Mouse (Mus musculus): ENCODE results near the gene Hivep3. TPM values are rescaled to one million over a fixed set of nuclear protein-coding genes. Genes with fewer than 3 reads are reported as not detected.

Gene Hivep3
- total RNA-seq, 4 experiments from 2014 or later, result 7.4 to 11.0 (median 9.2) TPM

DNA sequence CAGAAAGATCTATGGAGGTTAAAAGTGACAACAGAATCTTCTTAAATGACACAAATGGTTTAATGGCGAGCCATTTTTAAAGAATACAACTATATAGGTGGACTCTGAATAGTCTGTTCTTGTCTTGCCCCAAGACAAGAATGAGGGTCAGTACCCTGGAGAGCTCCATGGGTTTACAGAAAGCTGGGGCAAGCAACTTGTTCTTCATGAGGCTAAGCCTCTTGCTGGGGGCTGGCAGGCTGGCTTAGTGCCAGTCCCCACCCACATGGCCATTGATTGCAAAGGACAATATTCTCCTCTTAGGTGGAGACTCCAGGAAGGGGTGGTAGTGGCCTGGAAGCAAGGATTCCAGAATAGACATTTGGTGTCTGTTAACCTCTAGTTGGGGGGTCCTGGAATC is 170.2 kb downstream of the Hivep3 start:
- DNase-seq (ENCODE audit: low spot score), result no peak

- DNase-seq (ENCODE audit: low spot score), result no peak
Observed at GRCm38 (mm10) chr4:119904296-119904695, 170.7 kb downstream of the Hivep3 start.

DNA sequence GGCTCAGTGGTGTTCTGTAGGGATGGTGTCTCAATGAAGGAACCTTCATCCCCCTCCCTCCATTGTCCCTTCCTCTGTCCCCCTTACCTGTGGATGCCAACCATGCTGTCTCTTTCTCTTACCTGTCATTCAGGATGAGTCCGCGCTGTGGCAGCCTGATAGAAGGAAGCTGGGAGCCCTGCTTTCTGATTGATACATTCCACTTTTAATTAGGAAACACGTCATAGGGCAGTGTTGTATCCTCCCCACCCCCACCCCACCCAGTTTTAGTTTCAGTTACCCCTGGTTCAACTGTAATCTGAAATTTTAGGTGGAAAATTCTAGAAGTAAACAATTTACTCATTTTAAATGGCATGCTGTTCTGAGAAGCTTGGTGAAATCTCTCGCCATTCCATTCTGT is 173.5 kb downstream of the Hivep3 start:
- no peak for DNase-seq (ENCODE audit: low spot score)

DNA sequence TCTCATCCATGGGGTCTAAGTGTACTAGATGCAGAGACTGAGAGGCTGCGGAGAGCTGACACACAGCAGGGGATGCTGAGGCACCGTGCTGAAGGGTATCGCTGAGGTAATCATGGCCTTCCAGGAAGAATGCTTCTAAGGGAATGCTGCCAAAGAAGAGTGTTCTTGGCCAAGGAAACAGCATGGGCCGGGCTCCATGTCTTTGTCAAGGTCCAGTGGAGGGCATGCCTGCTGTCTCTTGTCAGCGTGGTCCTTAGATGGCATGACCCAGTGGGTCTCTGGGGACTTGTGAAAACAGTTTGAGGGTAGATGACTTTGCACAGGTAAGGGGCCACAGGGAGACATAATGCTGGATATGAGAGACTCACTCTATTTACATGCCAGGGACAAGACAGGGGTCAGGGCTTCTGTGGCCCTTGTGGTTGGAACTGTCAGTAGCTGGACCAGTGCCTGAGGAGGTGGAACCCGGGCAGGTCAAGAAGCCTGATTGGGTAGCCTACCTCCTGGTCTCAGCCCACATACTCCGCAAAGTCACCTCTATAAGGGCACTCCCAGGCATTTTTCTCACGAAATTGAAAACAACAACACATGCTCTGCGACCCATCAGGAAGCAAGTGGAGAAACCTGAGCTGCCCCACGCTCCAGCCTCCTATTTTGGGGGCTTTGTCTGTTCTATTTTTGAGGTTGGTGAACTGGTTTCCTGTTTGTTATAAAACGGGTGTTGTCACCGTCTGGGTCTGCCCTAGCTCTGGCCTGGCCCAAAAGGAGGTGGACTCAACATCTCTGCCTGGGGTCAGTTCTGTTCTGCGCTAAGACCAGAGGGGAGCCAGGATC is 177.7 kb downstream of the Hivep3 start:
- DNase-seq (ENCODE audit: low spot score), result peak; percentile 53

DNA sequence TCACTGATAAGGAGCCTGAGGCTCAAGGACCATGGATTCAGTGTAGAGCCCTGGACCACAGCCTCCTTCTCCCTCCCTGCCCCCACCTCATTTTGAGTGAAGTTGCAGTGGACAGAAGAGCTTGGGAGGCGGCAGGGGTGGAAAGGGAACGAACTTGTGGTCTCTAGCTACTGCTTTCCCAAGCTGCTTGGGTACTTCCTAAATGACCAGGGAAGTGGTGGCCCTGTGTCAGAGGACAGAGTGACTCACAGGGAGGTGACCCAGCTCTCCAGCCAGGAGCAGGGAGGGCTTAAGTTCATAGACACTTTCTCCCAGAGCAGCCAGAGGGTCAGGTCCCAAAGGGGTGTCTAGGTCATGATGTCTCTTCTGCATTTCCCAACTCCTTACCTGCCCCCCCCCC is 178.6 kb downstream of the Hivep3 start:
- no peak for DNase-seq (ENCODE audit: low spot score)

- no peak for DNase-seq (ENCODE audit: low spot score)
Observed at GRCm38 (mm10) chr4:119914194-119914593, 180.6 kb downstream of the Hivep3 start.

DNA sequence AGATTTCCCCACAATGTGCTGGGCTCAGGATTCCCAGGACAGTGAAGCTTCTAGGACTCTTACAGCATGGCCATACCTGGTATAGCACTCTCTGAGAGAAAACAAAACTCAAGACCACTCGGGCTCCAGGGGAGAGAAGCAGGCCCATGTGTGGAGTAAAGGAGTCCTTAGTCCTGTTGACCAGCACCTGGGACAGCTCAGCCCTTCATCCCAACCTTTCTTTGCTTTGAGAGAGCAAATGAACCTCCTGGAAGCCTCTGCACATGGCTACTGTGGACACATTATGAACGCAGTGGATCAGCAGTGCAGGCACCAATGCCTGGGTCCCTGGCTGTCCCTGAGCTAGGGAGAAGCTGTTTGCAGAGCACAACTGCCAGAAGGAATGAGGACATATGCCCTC is 181.5 kb downstream of the Hivep3 start:
- DNase-seq (ENCODE audit: low spot score), result no peak

GRCm38 (mm10) chr4:119917502-119917901 is 183.9 kb downstream of the Hivep3 start:
- DNase-seq (ENCODE audit: low spot score), result no peak

DNA sequence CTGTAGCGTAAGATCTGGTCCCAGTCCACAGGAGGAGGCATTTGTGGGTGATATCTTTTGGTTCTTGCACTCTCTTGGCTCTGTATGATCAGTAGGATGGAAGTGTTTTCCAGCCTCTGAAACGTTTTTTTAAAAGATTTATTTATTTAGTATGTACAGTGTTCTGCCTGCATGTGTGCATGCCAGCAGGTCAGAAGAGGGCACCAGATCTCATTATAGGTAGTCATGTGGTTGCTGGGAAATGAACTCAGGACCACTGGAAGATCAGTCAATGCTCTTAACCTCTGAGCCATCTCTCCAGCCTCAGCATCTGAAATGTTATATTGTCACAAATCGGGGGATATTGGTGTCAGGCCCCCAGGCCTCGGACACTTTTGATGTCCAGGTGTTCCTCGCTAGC is 185.8 kb downstream of the Hivep3 start:
- DNase-seq (ENCODE audit: low spot score), result no peak

- DNase-seq (ENCODE audit: low spot score), result no peak
Observed at GRCm38 (mm10) chr4:119921022-119921717, 187.6 kb downstream of the Hivep3 start.

GRCm38 (mm10) chr4:119921723-119922266 is 188.2 kb downstream of the Hivep3 start:
- DNase-seq (ENCODE audit: low spot score), result no peak

DNA sequence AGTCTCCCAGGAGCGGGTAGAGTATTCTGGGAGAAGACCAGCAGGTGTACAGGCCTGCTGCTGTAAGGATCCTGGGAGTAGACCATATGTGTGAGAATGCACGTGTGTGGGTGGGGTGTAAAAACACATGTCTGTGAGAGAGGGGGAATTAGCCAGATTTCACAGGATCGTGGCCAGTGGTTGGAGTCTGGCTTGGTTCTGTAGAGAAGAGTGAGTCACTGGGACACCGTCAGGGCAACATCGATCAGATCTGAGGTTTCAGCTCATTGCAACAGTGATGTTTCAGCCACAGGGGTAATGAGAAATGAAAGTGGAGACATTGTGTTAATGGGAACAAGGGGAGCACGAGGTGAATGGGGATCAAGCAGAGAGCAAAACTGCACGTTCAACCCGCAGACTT is 189.4 kb downstream of the Hivep3 start:
- DNase-seq (ENCODE audit: low spot score), result no peak

- DNase-seq (ENCODE audit: low spot score), result no peak
Observed at GRCm38 (mm10) chr4:119923410-119923809, 189.8 kb downstream of the Hivep3 start.

DNA sequence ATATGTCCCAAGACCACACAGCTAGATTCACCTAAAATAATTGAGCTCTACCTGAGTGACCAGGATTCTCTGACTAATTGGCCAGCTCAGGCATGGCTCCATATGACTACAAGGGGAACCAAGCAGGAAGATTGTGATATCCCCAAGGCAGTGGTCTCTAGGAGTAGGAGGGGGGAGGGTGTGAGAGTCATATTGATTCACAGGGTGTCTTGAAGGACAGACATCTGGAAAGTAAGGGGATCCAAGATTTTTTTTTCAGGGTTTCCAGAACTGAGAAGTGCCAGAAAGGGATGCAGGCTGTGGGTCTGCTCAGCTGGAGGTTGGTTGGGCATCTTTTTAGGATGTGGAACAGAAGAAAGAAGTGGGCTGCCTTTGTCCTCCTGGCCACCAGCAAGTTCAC is 191.5 kb downstream of the Hivep3 start:
- DNase-seq (ENCODE audit: low spot score), result no peak

DNA sequence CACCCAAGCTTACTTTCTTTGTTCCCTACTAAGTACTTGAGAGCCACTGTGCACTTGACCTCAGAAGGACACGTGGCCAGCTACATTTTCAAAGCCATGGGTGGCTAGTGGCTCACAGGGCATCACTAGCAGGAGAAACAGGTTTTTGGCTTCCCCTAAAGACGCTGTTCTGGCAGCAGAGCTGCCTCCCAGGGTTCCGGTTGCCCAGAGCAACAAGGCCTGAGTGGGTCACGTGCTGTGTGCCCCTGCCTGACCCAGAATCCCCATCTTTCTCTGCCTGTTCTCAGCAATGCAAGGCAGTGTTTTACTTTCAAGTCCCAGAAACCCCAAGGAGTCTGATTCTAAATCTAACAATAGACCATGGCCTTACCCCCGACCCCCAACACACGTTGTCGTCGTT is 198.3 kb downstream of the Hivep3 start:
- no peak for DNase-seq (ENCODE audit: low spot score)

DNA sequence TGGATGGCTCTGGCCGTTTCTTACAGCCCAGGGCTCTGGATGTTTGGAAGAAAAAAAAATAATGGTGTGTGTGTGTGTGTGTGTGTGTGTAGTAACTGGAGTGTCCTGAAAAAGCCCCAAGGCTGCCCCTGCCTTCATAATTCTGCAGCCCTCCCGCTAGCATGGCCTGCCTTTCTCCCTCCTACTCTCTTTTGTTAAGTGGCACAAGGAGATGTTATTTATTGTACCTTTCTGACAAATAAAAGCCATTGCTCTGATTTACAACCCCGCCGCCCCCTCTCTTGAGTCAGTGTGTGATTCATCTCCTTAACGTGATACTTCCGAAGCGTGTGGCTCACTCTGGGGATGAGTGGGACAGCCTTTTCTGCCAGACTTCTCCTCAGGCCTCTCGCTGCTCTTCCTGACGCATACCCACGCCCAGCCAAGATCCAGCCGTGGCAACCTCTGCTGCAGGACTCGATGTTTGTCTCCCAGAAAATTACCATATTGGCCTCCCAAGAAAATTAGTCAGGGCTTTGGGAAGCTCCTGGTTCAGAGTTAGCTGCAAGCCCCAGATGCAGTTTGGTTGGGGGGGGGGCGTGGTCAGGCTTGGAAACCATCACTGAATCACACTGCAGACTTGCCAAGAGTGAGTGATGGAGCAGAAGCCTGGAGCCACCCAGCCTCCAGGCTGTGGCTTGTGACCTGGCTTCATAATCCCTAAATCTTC is 199.1 kb downstream of the Hivep3 start:
- DNase-seq (ENCODE audit: low spot score), result no peak

DNA sequence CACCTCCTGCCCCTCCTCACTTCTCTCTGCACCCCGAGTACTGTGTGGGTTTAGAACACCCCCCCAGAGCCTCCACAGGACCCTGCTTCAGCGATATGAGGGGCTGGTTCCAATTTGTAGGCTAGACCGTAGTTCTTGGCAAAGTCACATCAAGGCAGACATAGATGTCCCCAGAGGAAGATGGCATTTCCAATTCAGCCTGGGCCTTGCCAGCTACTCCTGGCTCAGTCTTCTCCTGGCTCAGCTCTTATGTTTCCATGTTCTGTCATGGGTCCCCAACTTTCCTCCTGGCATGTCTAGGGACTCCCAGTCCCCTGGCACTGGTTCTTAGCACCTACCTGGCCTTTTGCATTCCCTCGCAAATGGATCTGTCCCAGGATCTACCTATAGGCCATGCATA is 201.3 kb downstream of the Hivep3 start:
- DNase-seq (ENCODE audit: low spot score), result no peak

DNA sequence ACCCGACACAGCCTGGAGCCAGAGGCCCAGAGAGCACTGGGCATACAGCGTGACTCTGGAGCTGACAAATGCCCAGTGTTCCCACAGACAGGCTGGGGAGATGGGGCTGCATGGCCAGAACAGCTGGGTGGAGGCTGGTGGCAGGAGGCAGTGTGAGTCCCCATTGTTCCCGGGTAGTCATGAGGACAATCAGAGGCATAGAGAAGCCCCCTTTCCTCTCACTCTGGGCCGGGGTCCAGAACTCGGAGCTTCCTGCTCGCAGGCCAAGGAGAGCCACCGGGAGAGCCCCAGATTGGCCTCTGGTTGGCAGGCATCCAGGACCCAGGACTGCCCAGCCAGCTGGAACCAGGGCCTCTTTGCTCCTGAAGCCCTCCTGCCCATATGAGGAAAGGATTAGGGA is 204.3 kb downstream of the Hivep3 start:
- DNase-seq (ENCODE audit: low spot score), result no peak

DNA sequence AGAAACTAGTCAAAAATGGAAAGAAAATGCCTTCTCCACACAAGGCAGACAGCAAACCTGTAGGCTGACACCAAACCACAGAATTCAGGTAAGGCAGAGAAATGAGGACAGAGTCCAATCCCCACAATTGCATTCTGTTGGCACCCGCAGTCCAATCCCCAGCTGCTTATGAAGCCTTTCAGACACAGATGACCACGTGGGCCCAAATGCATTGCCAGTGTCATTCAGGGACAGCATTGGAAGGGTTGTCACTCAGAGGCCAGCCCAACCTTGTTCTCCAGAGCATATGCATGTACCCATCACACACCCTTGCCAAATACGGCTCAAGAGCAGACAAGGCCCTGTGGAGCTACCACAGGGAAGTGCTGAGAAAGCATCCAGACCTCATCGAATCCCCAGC is 204.9 kb downstream of the Hivep3 start:
- DNase-seq (ENCODE audit: low spot score), result no peak

DNA sequence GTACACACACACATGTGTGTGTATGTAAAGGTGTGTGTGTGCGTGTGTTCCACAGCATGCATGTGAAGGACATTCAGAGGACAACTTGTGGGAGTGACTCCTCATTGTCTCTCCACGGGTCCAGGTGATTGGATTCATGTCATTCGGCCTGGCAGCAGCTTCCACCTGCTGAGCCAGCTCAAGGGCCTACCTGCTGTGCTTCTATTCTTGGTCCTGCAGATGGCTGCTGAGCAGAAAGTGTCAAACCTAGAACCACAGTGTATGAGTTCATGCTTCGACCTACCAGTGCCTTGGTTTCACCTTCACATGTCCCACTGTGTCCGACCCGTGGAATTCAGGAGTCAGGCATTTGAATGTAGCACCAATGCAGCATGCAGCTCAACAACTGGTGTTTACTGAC is 206.2 kb downstream of the Hivep3 start:
- no peak for DNase-seq (ENCODE audit: low spot score)

DNA sequence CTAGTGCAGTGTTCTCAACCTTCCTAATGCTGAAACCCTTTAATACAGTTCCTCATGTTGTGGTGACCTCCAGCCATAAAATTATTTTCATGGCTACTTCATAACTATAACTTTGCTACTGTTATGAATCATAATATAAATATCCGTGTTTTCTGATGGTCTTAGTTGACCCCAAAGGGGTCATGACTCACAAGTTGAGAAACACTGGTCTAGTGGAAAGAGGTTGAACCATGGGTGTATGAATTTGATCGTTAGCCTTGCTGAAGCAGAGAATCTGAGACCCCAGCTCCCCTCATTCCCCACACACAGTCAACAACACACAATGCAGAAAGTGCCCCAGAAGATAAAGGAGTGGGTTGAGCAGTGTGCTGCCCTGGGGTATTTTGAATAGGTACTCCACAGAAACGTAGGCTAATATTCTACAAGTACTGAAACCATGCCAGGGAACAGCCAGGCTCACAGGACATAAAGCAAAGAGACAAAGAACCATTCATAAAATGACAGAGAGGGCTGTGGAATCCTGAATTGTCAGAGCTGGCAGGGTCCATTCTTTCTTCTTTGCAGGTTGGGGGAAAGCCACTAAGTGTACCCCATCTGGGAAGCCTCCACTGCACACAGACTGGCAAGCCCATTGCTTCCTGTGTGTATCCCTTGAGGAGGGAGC is 212.8 kb downstream of the Hivep3 start:
- no peak for DNase-seq (ENCODE audit: low spot score)
